Mouse (Mus musculus) megakaryocyte progenitor cell, adult 5-6 weeks (primary cell): ENCODE results near the gene Wrnip1. TPM values are rescaled to one million over a fixed set of nuclear protein-coding genes. Genes with fewer than 3 reads are reported as not detected.
"Not testable (repeated sequence)": the region's sequence is repeated elsewhere in the genome, so short reads cannot be mapped to it uniquely, and the experiment has no call there.

ENCODE experiments used
- ATAC-seq: replicated peaks from 2 replicates; pipeline ENCODE4 v1.8.0; 2016; ENCODE audit warnings: mild to moderate bottlenecking, moderate TSS enrichment, inconsistent platforms; ENCODE audit not compliant: poor library complexity
- total RNA-seq, 2 experiments: library from RNA; stranded (forward) in 1 of 2; stranded (reverse) in 1 of 2; fragments of 157-497, 149-512 nt in 1 of 2; fragments of 200-1000 nt in 1 of 2; gene quantifications; 2 replicates each; pipeline versions ENCODE4 v1.2.3 to v1.2.4; 2015 to 2017

The Wrnip1 gene
- total RNA-seq, 2 experiments from 2014 or later, result 14.6 to 32.3 TPM

DNA sequence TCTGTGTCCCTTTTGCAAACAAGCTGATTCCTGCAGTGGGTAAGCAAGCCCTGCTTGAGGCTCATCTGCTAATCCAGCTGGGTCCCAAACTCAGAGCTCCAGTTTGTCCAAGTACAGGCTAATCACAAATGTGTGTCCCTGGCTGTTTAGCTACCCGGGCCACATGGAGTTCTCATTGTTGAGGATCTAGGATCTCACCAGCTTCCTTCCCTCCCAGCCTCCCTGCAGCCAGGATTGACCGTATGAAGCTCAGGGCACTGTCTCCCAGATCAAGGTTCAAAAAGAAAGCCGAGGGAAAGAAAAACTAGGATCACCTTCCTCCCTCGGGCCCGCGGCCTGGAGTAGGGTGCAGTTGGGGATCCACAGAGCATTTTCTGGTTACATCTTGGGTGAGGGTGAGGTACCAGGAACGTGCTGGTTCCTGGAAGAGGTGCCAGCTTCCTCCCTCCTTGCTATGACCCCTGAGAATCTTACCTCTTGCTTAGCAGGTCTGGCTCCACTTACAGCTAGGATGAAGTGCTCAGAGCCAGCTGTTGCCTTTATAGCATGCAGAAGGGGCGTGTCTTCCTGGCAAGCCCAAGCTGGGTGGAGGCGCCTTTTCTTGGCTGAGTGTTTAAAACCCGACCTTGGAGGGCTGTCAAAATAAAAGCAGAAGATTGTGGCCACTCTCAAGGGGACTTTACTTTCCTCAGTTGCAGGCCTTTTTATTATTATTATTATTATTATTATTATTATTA lies 49.0 kb downstream of the Wrnip1 start, which contains the start of gene Serpinb1a:
Serpinb1a (minus strand) TSS at position 518 of the 737 bp plus-strand sequence.
- ATAC-seq, result peak; percentile 84

DNA sequence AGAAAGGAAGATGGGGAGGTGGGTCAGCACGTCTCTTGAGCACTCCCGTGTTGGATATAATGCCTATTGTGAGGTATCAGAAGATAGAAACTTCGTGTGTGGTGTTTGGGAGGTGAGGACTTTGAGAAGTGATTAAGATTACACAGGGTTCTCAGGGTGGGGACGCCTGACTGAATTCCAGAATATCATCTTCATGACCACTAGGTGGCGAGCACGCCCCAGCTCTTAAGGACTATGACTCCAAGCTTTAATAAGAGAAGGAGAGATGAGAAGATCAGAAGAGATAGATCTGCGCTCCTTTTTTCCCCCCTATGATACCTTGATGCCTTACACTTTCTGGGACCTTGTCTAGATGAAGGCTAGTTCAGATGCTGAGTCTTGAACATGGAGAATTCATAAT lies 50.1 kb downstream of the Wrnip1 start:
- ATAC-seq, result peak; percentile 69

DNA sequence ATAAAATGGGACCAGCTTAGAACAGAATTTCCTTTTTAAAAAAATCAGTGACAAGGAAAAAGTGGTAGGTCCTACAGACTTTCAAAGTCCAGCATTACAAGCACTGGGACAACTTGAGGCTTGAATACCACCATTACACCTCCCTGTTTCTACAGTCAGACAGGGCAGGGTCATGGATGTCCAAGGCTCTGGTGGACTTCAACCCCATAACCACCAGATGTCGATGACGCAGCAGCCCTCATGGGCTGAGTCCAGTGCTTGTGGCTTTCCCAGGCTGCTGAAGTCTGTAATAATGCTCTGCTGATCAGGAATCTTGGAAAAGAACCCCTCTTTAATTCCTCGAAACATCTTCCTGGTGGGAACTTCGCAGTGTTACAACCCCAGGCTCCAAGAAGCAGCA lies 50.7 kb downstream of the Wrnip1 start:
- ATAC-seq, result no peak

DNA sequence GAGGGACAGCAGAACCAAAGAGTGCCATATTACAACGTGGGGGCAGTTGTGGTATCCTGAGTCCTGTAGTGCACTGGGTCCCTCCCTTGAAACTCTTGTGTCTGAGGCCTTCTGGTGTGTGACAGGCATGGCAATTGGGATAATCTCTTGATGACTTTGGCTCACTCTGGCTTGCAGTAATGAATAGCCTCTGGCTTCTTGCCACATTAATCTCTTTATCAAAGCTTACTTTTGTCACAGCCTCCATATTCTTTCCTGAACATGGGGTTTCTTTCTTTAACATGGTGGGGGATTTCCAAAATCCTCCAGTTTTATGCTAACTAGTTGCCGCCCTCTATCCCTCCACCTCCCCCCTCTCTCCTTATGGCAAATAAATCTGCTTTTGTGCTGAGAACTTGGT lies 51.2 kb downstream of the Wrnip1 start:
- no peak for ATAC-seq

DNA sequence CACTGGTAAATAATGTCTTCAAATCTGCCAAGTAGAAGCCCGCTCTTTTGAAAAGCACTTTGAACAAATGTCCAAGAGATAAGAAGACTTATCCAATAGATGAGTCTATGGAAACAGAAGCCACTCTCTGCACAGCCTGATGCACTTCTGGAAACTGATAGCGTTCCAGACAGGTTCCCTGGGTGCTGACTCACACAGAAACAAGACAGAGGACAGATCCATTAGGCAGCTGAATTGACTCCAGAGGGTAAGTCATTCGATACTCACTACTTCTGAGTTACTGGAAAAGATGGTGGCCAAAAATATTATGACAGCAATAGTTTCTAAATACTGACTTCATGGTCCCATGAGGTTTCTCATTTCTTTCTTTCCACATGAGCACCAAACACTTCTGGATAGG lies 59.0 kb downstream of the Wrnip1 start:
- ATAC-seq, result no peak

DNA sequence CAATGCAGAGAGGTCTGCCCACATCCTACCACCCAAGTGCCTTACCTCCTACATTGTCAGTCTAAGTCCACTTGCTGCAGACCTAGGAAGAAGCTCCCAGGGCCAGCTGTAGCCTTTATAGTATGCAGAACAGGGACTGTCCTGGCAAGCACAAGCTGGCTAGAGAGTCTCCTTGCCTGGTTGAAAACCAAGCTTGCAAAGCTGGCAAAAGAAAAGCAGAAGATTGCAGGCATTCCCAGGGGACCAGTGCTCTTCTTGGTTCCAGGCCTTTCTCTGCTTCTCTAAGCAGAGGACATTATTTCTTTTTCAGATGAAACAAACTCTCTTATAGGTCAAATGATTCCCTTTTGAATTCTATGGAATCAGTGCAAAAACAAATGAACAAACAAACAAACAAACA lies 61.6 kb downstream of the Wrnip1 start:
- no peak for ATAC-seq

DNA sequence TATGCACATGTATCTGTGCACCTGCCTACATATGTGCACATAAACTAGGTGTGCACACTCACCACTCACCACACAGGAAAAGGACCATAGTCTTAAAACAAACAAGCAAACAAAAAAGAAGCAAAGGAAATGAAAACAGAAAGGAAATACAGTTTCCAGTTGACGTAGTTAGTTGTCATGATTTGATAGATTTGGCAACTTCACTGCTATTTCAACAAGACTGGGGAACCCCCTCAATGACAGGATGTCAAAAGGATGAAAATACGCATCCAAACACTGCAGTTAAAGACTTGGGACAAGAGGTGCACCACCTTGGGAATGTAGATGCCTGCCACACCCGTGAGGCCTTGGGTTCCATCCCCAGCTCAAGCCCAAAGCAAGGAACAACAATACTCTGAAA lies 62.7 kb downstream of the Wrnip1 start:
- ATAC-seq, result not testable (repeated sequence)

DNA sequence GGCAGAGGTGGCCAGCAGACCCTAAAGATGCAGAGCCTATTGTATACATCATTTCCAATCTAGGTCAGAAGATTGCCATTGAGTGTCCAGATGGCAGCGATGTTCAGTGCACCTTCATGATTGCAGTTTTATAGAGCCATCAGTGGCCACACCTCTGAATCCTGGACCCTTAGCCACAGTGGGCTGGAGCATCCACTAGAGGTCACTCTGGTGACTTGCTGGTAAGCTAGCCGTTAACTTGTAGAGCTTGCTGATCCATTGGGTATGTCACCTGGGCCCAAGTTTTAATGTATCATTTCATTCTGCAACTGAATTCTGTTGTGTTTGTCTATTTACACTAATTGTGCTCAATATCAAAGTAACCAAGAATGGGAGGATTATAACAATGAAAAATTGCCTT lies 63.8 kb downstream of the Wrnip1 start:
- peak; percentile 33; the same call in 1 of the 2 replicates for ATAC-seq

DNA sequence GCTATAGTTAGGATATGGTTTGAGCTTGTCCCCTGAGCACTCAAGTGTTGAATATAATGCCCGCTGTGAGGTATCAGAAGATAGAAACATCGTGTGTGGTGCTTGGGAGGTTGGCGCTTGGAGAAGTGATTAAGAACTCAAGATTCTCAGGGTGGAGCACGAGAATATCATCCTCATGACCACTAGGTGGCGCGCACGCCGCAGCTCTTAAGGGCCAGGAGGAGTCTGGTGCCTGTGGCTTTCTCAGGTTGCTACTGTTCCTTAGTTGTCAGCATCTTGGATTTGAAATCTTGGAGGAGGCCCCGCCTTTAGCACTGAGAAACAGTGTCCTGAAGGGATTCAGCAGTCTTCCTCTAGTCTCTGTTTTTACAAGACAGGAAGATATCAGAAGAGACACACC lies 64.6 kb downstream of the Wrnip1 start:
- peak; percentile 90 for ATAC-seq

DNA sequence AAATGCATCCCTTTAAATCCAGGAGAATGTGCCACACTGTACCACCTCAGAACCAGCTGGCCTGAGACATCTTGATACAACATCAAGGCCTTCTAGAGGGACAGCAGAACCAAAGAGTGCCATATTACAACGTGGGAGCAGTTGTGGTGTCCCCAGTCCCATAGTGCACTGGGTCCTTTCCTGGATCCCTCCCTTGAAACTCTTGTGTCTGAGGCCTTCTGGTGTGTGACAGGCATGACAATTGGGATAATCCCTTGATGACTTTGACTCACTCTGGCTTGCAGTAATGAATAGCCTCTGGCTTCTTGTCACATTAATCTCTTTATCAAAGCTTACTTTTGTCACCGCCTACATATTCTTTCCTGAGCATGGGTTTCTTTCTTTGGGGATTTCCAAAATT lies 65.2 kb downstream of the Wrnip1 start:
- ATAC-seq, result no peak

DNA sequence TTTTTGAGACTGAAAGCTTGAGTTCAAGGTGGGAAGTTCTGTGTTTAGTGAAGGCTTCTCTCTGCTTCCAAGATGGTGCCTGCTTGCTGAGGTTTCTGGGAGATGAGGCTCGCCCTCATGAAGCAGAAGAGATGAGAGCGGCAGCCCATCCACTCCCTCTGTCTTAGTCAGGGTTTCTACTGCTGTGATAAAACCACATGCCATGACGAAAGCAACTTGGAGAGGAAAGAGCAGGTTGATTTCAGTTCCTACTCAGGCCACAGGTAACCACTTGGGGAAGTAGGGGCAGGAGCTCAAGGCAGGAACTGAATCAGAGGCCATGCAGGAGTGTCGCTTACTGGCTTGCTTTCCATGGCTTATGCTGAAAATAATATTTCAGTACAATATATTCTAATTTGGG lies 66.4 kb downstream of the Wrnip1 start:
- peak; percentile 74 for ATAC-seq

DNA sequence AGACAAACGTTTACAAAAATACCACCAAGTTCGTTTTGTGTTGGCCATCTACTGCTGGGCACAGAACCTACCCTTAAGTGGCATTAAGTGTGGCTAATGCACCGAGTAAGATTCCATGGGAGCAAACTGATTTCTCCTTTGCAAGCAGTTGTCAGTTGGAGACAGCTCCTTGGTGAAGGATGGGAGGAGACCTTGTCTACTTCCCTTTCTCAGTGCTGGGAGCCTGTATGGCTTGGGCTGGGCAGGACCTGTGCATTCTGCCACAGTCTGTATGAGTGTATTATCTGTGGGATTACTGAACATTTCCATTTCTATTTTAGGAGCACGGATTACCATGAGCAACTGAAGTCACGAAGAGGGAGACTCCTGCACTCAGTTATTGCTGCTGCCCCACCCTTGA lies 67.0 kb downstream of the Wrnip1 start:
- ATAC-seq, result peak; percentile 40

Other genes starting within 250 kb of the Wrnip1 start
- gene Mylk4, start 18.1 kb upstream of the Wrnip1 start, total RNA-seq (2015), result not detected in 2 replicates
- gene Mylk4, start 18.1 kb upstream of the Wrnip1 start, total RNA-seq (2017), result not detected in 2 replicates
- gene D930007J09Rik, start 811 bp downstream of the Wrnip1 start, total RNA-seq (2015), result not detected in 2 replicates
- not detected in 2 replicates for gene D930007J09Rik, start 811 bp downstream of the Wrnip1 start, total RNA-seq (2017)
- 432 and 510 TPM in 2 replicates for gene Serpinb1a, start 49.1 kb downstream of the Wrnip1 start, total RNA-seq (2015)
- 500 and 560 TPM in 2 replicates for gene Serpinb1a, start 49.1 kb downstream of the Wrnip1 start, total RNA-seq (2017)
- not detected in 2 replicates for gene Serpinb1c, start 96.2 kb downstream of the Wrnip1 start, total RNA-seq (2015)
- not detected in 2 replicates for gene Serpinb1c, start 96.2 kb downstream of the Wrnip1 start, total RNA-seq (2017)
- 2.7 and 5.7 TPM in 2 replicates for gene Serpinb6b, start 163.2 kb downstream of the Wrnip1 start, total RNA-seq (2015)
- gene Serpinb6b, start 163.2 kb downstream of the Wrnip1 start, total RNA-seq (2017), result 2.2 and 8.1 TPM in 2 replicates
- gene Serpinb9, start 201.2 kb downstream of the Wrnip1 start, total RNA-seq (2015), result 3.9 and 4.0 TPM in 2 replicates
- 2.0 and 3.0 TPM in 2 replicates for gene Serpinb9, start 201.2 kb downstream of the Wrnip1 start, total RNA-seq (2017)
- gene Serpinb9b, start 225.4 kb downstream of the Wrnip1 start, total RNA-seq (2015), result not detected in 2 replicates
- not detected in 2 replicates for gene Serpinb9b, start 225.4 kb downstream of the Wrnip1 start, total RNA-seq (2017)